Mouse (Mus musculus) neural tube, embryonic 12.5 days (tissue): ENCODE results near the gene Zfp644. TPM values are rescaled to one million over a fixed set of nuclear protein-coding genes. Genes with fewer than 3 reads are reported as not detected.
A peak's percentile ranks its signal among the peaks of the same experiment; 100 is the strongest.
"Not testable (repeated sequence)": the region's sequence is repeated elsewhere in the genome, so short reads cannot be mapped to it uniquely, and the experiment has no call there.

Source experiments
- ATAC-seq: fragments of 200-750 bp; cut with Nextera tagmentation; 2 replicates; pipeline ENCODE4 v1.8.0; 2017; ENCODE audit warnings: low read depth, mild to moderate bottlenecking, moderate TSS enrichment, moderate library complexity; ENCODE audit not compliant: low FRiP score
- H3K27ac ChIP-seq: fragments of 300-500 bp; sonication (generic); 2 replicates; pipeline ENCODE4 v1.5.1; 2016
- H3K27me3 ChIP-seq: fragments of 300-500 bp; sonication (generic); replicated peaks from 2 replicates; pipeline ENCODE4 v1.6.1; 2016; ENCODE audit warnings: mild to moderate bottlenecking
- H3K36me3 ChIP-seq: fragments of 300-500 bp; sonication (generic); 2 replicates; pipeline ENCODE4 v1.6.1; 2016; ENCODE audit warnings: mild to moderate bottlenecking
- H3K4me1 ChIP-seq: fragments of 300-500 bp; sonication (generic); 2 replicates; pipeline ENCODE4 v1.6.1; 2016
- H3K4me2 ChIP-seq: fragments of 300-500 bp; sonication (generic); replicated peaks from 2 replicates; pipeline ENCODE4 v1.6.1; 2016; ENCODE audit warnings: mild to moderate bottlenecking
- H3K4me3 ChIP-seq: fragments of 300-500 bp; sonication (generic); 2 replicates; pipeline ENCODE4 v1.5.1; 2016
- H3K9ac ChIP-seq: fragments of 300-500 bp; sonication (generic); 2 replicates; pipeline ENCODE4 v1.6.1; 2016; ENCODE audit warnings: mild to moderate bottlenecking
- H3K9me3 ChIP-seq: fragments of 300-500 bp; sonication (generic); 2 replicates; pipeline ENCODE4 v1.6.1; 2016; ENCODE audit warnings: mild to moderate bottlenecking
- WGBS: fragments of 180-500 bp; shearing (Covaris S2); methylation state at CpG from one replicate; pipeline ENCODE4 v1.1.7; 2016; 5-methylcytosine and 5-hydroxymethylcytosine counted together
- polyA plus RNA-seq: library from polyadenylated mRNA; unstranded; fragments of >200 nt; fragmentation: Nextera tagmentation; extraction: Ambion mirVana; gene quantifications from 2 replicates; pipeline ENCODE4 v1.2.1, GENCODE M21; 2016

The Zfp644 gene
- polyA plus RNA-seq, 1 experiment from 2014 or later: 63.3 TPM

GRCm38 (mm10) chr5:106695141-106695540, 1.9 kb downstream of the Zfp644 start:
- WGBS: 46% methylated on average over 9 of the region's 9 CpGs
- Histone ChIP-seq H3K36me3 (peaks cover 5% of the 10 kb centered on the region; the same call in 1 of the 2 replicates), H3K9ac (peak overlapping the region; percentile 97), H3K27ac (0 out of 2 replicates have a peak overlapping the region, but pooled peaks have one; percentile 98), H3K4me3 (peak overlapping the region; percentile 87), H3K4me2 (peak overlapping the region; percentile 70), H3K9me3 (no peaks in the 10 kb centered on the region), H3K27me3 (no peaks in the 10 kb centered on the region), H3K4me1 (peaks cover 17% of the 10 kb centered on the region)
- no peak for ATAC-seq

- H3K27ac ChIP-seq: no peak overlapping the region
- 85% methylated on average over 1 of the region's 1 CpGs for WGBS
- H3K9ac ChIP-seq: peak overlapping the region; percentile 97; the same call in 1 of the 2 replicates
- 0 out of 2 replicates have a peak overlapping the region, but pooled peaks have one; percentile 87 for H3K4me3 ChIP-seq
- no peak for ATAC-seq
- H3K4me1 ChIP-seq: peaks cover 17% of the 10 kb centered on the region
- no peaks in the 10 kb centered on the region for H3K9me3 ChIP-seq
- no peaks in the 10 kb centered on the region for H3K27me3 ChIP-seq
- H3K4me2 ChIP-seq: peak overlapping the region; percentile 70
- H3K36me3 ChIP-seq: peaks cover 5% of the 10 kb centered on the region; the same call in 1 of the 2 replicates
Observed at GRCm38 (mm10) chr5:106694683-106695082, 2.4 kb downstream of the Zfp644 start.

DNA sequence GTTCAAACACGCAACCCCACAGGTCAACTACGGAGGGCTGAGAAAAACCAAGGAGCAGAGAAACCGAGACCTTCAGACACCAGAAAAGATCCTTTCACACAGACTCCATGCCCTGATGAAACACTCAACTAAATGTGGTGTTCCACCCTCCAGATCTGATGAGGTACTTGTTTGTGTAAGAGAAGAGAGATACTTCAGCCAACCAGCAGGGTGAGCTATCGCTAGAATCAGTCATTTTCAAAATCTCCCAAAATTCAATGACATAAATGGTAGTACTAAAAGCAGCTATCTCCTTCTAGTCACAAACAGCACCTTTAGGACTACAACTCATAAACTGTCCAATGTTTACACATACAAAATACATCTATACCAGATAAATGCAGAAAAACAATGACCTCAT, 4.1 kb downstream of the Zfp644 start:
- no peak for ATAC-seq
- H3K4me1 ChIP-seq: peaks cover 17% of the 10 kb centered on the region
- no peak overlapping the region for H3K4me3 ChIP-seq
- no peaks in the 10 kb centered on the region for H3K27me3 ChIP-seq
- peaks cover 7% of the 10 kb centered on the region; the same call in 1 of the 2 replicates for H3K36me3 ChIP-seq
- H3K4me2 ChIP-seq: no peak overlapping the region
- no peak overlapping the region for H3K9ac ChIP-seq
- no peaks in the 10 kb centered on the region for H3K9me3 ChIP-seq
- 88% methylated on average over 4 of the region's 4 CpGs for WGBS
- no peak overlapping the region for H3K27ac ChIP-seq

DNA sequence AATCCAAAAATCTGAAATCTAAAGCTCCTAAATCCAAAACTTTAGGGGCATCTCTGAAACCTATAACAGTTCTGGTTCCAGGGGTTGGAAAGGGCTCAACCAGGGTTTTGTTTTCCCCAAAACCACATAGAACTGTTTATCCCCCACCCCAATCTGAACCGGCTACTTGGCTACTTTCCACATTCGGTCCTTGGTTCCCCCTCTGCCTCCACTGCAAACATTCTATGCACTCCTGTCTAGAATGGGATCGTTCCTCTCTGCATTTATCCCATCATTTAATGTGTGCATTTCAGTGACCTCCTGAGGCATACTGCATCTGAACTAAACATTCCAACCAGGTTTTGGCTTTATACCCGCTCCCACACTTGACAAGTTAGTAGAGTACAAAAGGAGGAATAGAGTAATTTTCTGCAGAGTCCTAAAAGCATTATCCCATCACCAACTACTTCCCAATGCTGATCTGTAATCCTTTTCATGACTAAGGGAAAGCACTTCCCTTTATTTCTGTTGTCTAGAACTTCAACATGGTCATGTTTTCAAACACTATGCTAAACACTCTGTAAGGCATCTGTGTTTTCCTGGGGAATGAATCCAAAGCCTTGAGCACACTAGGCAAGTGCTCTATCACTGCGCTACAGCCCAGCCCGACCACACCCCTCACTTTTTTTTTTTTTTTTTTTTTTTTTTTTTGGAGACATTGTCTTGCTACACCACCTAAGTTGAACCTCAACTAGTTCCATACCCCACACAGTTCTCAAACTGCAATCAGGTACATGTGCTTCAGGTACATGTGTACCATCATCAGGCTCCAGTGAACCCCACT, 16.2 kb downstream of the Zfp644 start:
- Histone ChIP-seq H3K36me3 (no peaks in the 10 kb centered on the region), H3K27ac (no peak overlapping the region), H3K9ac (no peak overlapping the region), H3K4me2 (no peak overlapping the region), H3K9me3 (no peaks in the 10 kb centered on the region), H3K27me3 (no peaks in the 10 kb centered on the region), H3K4me1 (no peaks in the 10 kb centered on the region), H3K4me3 (no peak overlapping the region)
- ATAC-seq: no peak
- 96% methylated on average over 6 of the region's 6 CpGs for WGBS

- Histone ChIP-seq H3K4me3 (no peak overlapping the region), H3K36me3 (no peaks in the 10 kb centered on the region), H3K27me3 (no peaks in the 10 kb centered on the region), H3K9ac (no peak overlapping the region), H3K4me1 (no peaks in the 10 kb centered on the region), H3K4me2 (no peak overlapping the region), H3K9me3 (no peaks in the 10 kb centered on the region), H3K27ac (no peak overlapping the region)
- no peak for ATAC-seq
- WGBS: 97% methylated on average over 1 of the region's 1 CpGs
Observed at GRCm38 (mm10) chr5:106679659-106680058, 17.4 kb downstream of the Zfp644 start.

DNA sequence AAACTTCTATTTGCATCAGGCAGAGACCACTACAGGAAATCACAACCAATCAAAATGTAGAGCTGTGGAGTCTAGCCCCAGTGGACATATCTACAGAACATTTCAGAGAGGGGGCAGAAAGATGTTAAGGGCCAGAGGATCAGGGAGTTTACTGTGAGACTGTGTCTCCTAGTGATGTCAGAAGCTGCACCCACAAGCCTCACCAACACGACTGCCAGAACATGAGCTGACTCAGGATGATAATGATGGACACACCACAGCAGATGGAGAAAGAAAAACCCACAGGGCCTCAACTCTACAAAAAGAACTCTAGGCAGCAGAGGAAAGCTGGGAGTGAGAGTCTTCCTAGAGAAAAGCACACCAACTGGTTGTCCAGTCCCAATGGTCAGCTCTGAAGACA, 18.3 kb downstream of the Zfp644 start:
- 83% methylated on average over 1 of the region's 1 CpGs for WGBS
- not testable (repeated sequence) for ATAC-seq, H3K36me3 ChIP-seq, H3K27me3 ChIP-seq, H3K4me3 ChIP-seq, H3K27ac ChIP-seq, H3K9ac ChIP-seq, H3K4me1 ChIP-seq, H3K4me2 ChIP-seq, H3K9me3 ChIP-seq

DNA sequence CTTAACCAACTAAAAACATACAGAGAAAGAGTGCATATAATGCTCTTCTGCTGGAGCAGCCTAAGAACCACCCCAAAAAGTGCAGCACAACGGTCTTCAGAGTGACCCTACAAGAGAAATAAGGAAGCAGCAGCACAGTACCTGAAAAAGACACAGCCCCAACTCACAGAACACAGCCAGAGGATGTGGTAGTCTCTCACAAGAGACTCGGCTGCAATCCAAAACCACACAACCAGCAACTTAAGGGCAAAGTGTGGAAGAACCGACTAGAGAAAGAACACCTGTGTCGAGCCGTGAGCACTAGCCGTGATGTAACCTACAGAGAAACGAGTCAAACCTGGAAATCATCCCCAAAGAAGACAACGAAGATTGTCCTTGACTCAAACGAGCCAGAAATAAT, 20.3 kb downstream of the Zfp644 start:
- no peak overlapping the region for H3K9ac ChIP-seq
- H3K27me3 ChIP-seq: no peaks in the 10 kb centered on the region
- no peak overlapping the region for H3K4me3 ChIP-seq
- ATAC-seq: no peak
- no peak overlapping the region for H3K4me2 ChIP-seq
- H3K4me1 ChIP-seq: no peaks in the 10 kb centered on the region
- H3K9me3 ChIP-seq: no peaks in the 10 kb centered on the region
- H3K27ac ChIP-seq: no peak overlapping the region
- H3K36me3 ChIP-seq: no peaks in the 10 kb centered on the region
- WGBS: 90% methylated on average over 9 of the region's 9 CpGs

- Histone ChIP-seq H3K9me3 (0 out of 2 replicates have a peak, but pooled peaks cover 3% of the 10 kb centered on the region), H3K9ac (no peak overlapping the region), H3K27me3 (no peaks in the 10 kb centered on the region), H3K27ac (no peak overlapping the region), H3K4me1 (no peaks in the 10 kb centered on the region), H3K36me3 (peaks cover 10% of the 10 kb centered on the region), H3K4me3 (no peak overlapping the region), H3K4me2 (no peak overlapping the region)
- no peak for ATAC-seq
Observed at GRCm38 (mm10) chr5:106672597-106672996, 24.5 kb downstream of the Zfp644 start.

DNA sequence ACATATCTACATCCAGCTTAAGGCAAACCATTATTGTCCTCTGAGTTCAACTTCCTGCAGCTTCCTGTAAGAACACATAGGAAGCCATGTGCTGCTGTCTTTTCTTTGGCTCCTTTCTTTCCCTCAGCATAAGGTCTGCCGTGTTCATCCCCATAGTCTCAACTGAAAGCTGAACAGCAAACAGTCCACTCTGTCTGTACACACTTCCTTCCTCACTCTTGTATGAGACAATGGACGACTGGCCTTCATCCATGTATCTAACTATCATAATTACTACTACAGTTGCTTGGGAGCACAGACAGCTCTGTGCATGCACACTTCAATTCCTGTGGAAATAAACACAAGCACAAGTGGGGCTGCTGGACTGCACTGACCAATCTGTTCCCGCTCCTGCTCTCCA, 25.2 kb downstream of the Zfp644 start:
- Histone ChIP-seq H3K36me3 (peaks cover 10% of the 10 kb centered on the region), H3K27ac (no peak overlapping the region), H3K4me2 (no peak overlapping the region), H3K4me3 (no peak overlapping the region), H3K4me1 (no peaks in the 10 kb centered on the region), H3K9ac (no peak overlapping the region), H3K27me3 (no peaks in the 10 kb centered on the region), H3K9me3 (0 out of 2 replicates have a peak, but pooled peaks cover 3% of the 10 kb centered on the region)
- 85% methylated on average over 3 of the region's 3 CpGs for WGBS
- ATAC-seq: no peak

DNA sequence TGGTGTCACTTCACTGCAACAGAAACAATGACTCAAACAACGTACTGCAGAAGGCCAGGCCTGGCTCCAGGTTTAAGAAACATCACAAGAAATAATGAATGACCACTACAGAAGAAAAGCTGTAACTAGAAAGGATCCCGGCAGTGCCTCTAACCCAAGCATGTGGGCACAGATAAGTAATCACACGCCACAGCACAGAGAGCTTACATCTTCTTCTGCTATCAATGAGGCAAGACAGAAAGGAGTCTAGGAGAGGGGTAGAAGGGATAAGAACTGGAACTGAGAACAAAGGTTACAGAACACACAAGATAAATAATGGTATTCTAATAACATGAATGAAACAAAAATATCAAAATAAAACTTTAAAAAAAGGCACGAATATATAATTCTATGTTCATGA, 32.2 kb downstream of the Zfp644 start:
- H3K9ac ChIP-seq: no peak overlapping the region
- H3K27ac ChIP-seq: no peak overlapping the region
- H3K4me1 ChIP-seq: no peaks in the 10 kb centered on the region
- 92% methylated on average over 4 of the region's 4 CpGs for WGBS
- H3K4me3 ChIP-seq: no peak overlapping the region
- no peaks in the 10 kb centered on the region for H3K27me3 ChIP-seq
- no peak for ATAC-seq
- H3K9me3 ChIP-seq: no peaks in the 10 kb centered on the region
- no peak overlapping the region for H3K4me2 ChIP-seq
- peaks cover 12% of the 10 kb centered on the region for H3K36me3 ChIP-seq

- no peaks in the 10 kb centered on the region for H3K4me1 ChIP-seq
- ATAC-seq: no peak
- H3K4me2 ChIP-seq: no peak overlapping the region
- no peaks in the 10 kb centered on the region for H3K27me3 ChIP-seq
- no peak overlapping the region for H3K27ac ChIP-seq
- H3K36me3 ChIP-seq: peaks cover 7% of the 10 kb centered on the region; the same call in 1 of the 2 replicates
- no peaks in the 10 kb centered on the region for H3K9me3 ChIP-seq
- H3K9ac ChIP-seq: no peak overlapping the region
- 30% methylated on average over 1 of the region's 1 CpGs for WGBS
- no peak overlapping the region for H3K4me3 ChIP-seq
Observed at GRCm38 (mm10) chr5:106660867-106661266, 36.2 kb downstream of the Zfp644 start.

GRCm38 (mm10) chr5:106652790-106653328, 44.2 kb downstream of the Zfp644 start:
- Histone ChIP-seq H3K4me3 (no peak overlapping the region), H3K36me3 (peaks cover 8% of the 10 kb centered on the region), H3K27ac (no peak overlapping the region), H3K4me2 (no peak overlapping the region), H3K9ac (no peak overlapping the region), H3K4me1 (no peaks in the 10 kb centered on the region), H3K27me3 (no peaks in the 10 kb centered on the region), H3K9me3 (no peaks in the 10 kb centered on the region)
- 83% methylated on average over 3 of the region's 3 CpGs for WGBS
- ATAC-seq: no peak
